Mouse (Mus musculus) embryonic fibroblast, embryonic 13.5 days (primary cell): Measurements from ENCODE around the gene Olfr598.
"Not testable (repeated sequence)": the region's sequence is repeated elsewhere in the genome, so short reads cannot be mapped to it uniquely, and the experiment has no call there.

Experiments used
- CTCF ChIP-seq: IDR thresholded peaks from 2 replicates; pipeline ENCODE4 v1.5.1; 2011; ENCODE audit warnings: mild to moderate bottlenecking, control low read depth, low read length, moderate library complexity, borderline replicate concordance; ENCODE audit not compliant: insufficient read depth
- POLR2A ChIP-seq: IDR thresholded peaks from 2 replicates; pipeline ENCODE4 v1.6.1; 2011; ENCODE audit warnings: low read depth, mild to moderate bottlenecking, control low read depth, low read length, moderate library complexity

- not testable (repeated sequence) for TF ChIP-seq CTCF, POLR2A
Measured at GRCm38 (mm10) chr7:103316015-103316414, 7.4 kb upstream of the Olfr598 start, which contains the start of gene Olfr597.
